In the genomic region with DNA sequence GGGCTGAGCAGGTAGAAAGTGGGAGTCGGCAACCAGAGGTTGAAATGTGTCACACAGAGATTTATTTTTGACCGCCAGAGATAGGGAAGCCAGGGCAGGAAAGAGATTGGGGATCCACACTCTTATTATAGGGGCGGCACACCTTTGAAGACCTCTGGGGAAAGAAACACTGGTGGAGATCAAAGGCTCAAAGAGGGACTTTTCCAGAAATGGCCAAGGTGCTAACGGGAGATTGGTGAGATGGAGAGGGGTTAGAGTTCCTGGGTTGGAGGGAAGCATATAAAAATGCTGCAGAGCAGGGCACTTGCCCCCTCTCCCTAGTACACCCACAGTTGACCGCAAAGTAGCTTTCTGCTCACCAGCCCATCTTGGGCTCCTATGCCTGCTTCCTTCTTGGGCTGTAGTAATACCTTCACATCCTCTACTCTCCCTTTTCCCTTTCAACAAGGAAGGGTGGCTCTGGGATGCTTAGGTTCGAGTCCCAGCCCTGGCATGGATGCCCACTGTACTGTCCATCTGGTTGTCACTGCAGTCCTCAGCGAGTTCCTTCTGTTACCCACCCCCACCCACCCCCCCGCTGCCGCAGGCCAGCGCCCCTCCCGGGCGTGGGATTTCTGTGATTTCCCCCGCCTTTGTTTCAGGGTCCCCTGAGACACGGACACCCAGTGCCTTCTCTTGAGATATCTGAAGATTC, we compare ENCODE assay signal across 9 mouse cellular contexts. TPM values are rescaled to one million over a fixed set of nuclear protein-coding genes. Genes with fewer than 3 reads are reported as not detected.
A peak's percentile ranks its signal among the peaks of the same experiment; 100 is the strongest.
DNase-seq lines count a peak whose midpoint lies in the region; ATAC-seq and TF ChIP-seq lines count a peak whose summit lies in the region.
"Had no signal": no experiment of that assay in that cellular context is flagged by ENCODE, and none has a peak within 500 bp of the region (broad histone marks: within the 10 kb centered on the region; RNA-seq: fewer than 3 reads in every experiment).

No protein-coding gene starts in this region.

- no peaks in the 10 kb centered on the region for H3K36me3 ChIP-seq in neural tube, embryonic 11.5 days (ENCODE audit: control insufficient read depth, insufficient read depth, low read length)
- H3K36me3 ChIP-seq in liver, embryonic 11.5 days (ENCODE audit: control insufficient read depth, insufficient read depth, low read length) = no peaks in the 10 kb centered on the region
- no peaks in the 10 kb centered on the region for H3K36me3 ChIP-seq in stomach, postnatal 0 days (ENCODE audit: control insufficient read depth, insufficient read depth, low read length)

- no peak overlapping the region for H3K27ac ChIP-seq in cerebellum, adult 2 months (ENCODE audit: insufficient read depth, low read length)
- H3K27ac ChIP-seq in neural tube, embryonic 11.5 days (ENCODE audit: low read depth, low read length) = 0 out of 2 replicates have a peak overlapping the region, but pooled peaks have one; percentile 68
- H3K27ac ChIP-seq in liver, embryonic 11.5 days (ENCODE audit: low read depth, low read length) = no peak overlapping the region
- no peak overlapping the region; the same call in 1 of the 2 replicates for H3K27ac ChIP-seq in stomach, postnatal 0 days (replicated peaks)

- TF ChIP-seq EP300 in stomach, postnatal 0 days (optimal IDR thresholded peaks at IDR 0.05) = no peak

- TF ChIP-seq CTCF in cerebellum, adult 2 months (IDR thresholded peaks at IDR 0.05; ENCODE audit: borderline replicate concordance, insufficient read depth, low read depth, low read length) = no peak
- TF ChIP-seq CTCF in stomach, postnatal 0 days (IDR thresholded peaks at IDR 0.05; ENCODE audit: low read depth) = no peak

- peak overlapping the region; percentile 78 for H3K4me3 ChIP-seq in cerebellum, adult 2 months (replicated peaks; ENCODE audit: insufficient read depth, low read depth, low read length)
- H3K4me3 ChIP-seq in neural tube, embryonic 11.5 days (ENCODE audit: low read depth, low read length) = peak overlapping the region; percentile 74
- peak overlapping the region; percentile 67 for H3K4me3 ChIP-seq in liver, embryonic 11.5 days (ENCODE audit: low read depth, low read length)
- peak overlapping the region; percentile 73 for H3K4me3 ChIP-seq in stomach, postnatal 0 days (ENCODE audit: low read depth, low read length)

- peak overlapping the region; percentile 86 for H3K9ac ChIP-seq in neural tube, embryonic 11.5 days (ENCODE audit: low read length)
- peak overlapping the region; percentile 67 for H3K9ac ChIP-seq in liver, embryonic 11.5 days (ENCODE audit: low read depth, low read length)
- peak overlapping the region; percentile 84 for H3K9ac ChIP-seq in stomach, postnatal 0 days (ENCODE audit: low read length)

- H3K4me1 ChIP-seq in cerebellum, adult 2 months (ENCODE audit: control insufficient read depth, insufficient read depth, low read length) = no peaks in the 10 kb centered on the region; the same call in 1 of the 2 replicates
- H3K4me1 ChIP-seq in neural tube, embryonic 11.5 days (ENCODE audit: control insufficient read depth, insufficient read depth, low read length) = peaks cover 5% of the 10 kb centered on the region; the same call in 1 of the 2 replicates
- no peaks in the 10 kb centered on the region; the same call in none of the 2 replicates for H3K4me1 ChIP-seq in liver, embryonic 11.5 days (replicated peaks; ENCODE audit: control insufficient read depth, insufficient read depth, low read length)
- peaks cover 2% of the 10 kb centered on the region; the same call in 1 of the 2 replicates for H3K4me1 ChIP-seq in stomach, postnatal 0 days (replicated peaks; ENCODE audit: control insufficient read depth, insufficient read depth)

- peak; percentile 13 for ATAC-seq in neural tube, embryonic 11.5 days (ENCODE audit: insufficient read depth, low FRiP score, low TSS enrichment)
- ATAC-seq in liver, embryonic 11.5 days (replicated peaks; ENCODE audit: low FRiP score) = 0 out of 2 replicates have a peak, but pooled peaks have one; percentile 20
- ATAC-seq in stomach, postnatal 0 days (ENCODE audit: low FRiP score, low TSS enrichment) = peak; percentile 6; the same call in 1 of the 2 replicates

- H3K4me2 ChIP-seq in neural tube, embryonic 11.5 days (ENCODE audit: low read depth) = peak overlapping the region; percentile 80
- H3K4me2 ChIP-seq in liver, embryonic 11.5 days = peak overlapping the region; percentile 84
- H3K4me2 ChIP-seq in stomach, postnatal 0 days (replicated peaks; ENCODE audit: low read depth) = peak overlapping the region; percentile 74

- no peak for DNase-seq in cerebellum, adult 2 months
- DNase-seq in cerebellum, adult 8-10 months = no peak
- DNase-seq in neural tube, embryonic 11.5 days (ENCODE audit: low spot score) = no peak
- DNase-seq in neural tube, embryonic 10.5 days (ENCODE audit: extremely low spot score, low spot score) = no peak
- DNase-seq in liver, embryonic 11.5 days (ENCODE audit: low spot score) = no peak
- DNase-seq in stomach, postnatal 0 days (ENCODE audit: low spot score) = no peak
- no peak for DNase-seq in urinary bladder, postnatal 25 days (ENCODE audit: low spot score)
- DNase-seq in B cell, adult 2 months = no peak
- DNase-seq: kidney, adult 11 months had no signal

- 35% methylated on average over 14 of the region's 14 CpGs for WGBS in cerebellum, adult 2 months
- WGBS in neural tube, embryonic 11.5 days = 32% methylated on average over 13 of the region's 14 CpGs
- WGBS in liver, embryonic 11.5 days = 24% methylated on average over 14 of the region's 14 CpGs
- WGBS in stomach, postnatal 0 days = 31% methylated on average over 14 of the region's 14 CpGs

- no peak for TF ChIP-seq POLR2A in cerebellum, adult 2 months (IDR thresholded peaks at IDR 0.05; ENCODE audit: borderline replicate concordance, insufficient read depth, low read length)

- no peaks in the 10 kb centered on the region for H3K27me3 ChIP-seq in cerebellum, adult 2 months (ENCODE audit: control insufficient read depth, insufficient read depth, low read length)
- H3K27me3 ChIP-seq in neural tube, embryonic 11.5 days (ENCODE audit: control insufficient read depth, insufficient read depth, low read length) = no peaks in the 10 kb centered on the region
- H3K27me3 ChIP-seq in liver, embryonic 11.5 days (replicated peaks; ENCODE audit: control insufficient read depth, insufficient read depth, low read length) = peaks cover 11% of the 10 kb centered on the region; the same call in 1 of the 2 replicates
- H3K27me3 ChIP-seq in stomach, postnatal 0 days (ENCODE audit: control insufficient read depth, insufficient read depth, low read length) = no peaks in the 10 kb centered on the region

- H3K9me3 ChIP-seq in neural tube, embryonic 11.5 days (ENCODE audit: control insufficient read depth, low read length) = no peaks in the 10 kb centered on the region
- no peaks in the 10 kb centered on the region for H3K9me3 ChIP-seq in liver, embryonic 11.5 days (ENCODE audit: control insufficient read depth, low read length)
- no peaks in the 10 kb centered on the region for H3K9me3 ChIP-seq in stomach, postnatal 0 days (ENCODE audit: control insufficient read depth, low read length)

RNA-seq across cellular contexts. Expression of a gene that starts 0.4 kb away (rescaled TPM):
- polyA plus RNA-seq in cerebellum, adult 2 months (2012; rRNA removed) = 26.9 and 35.2 TPM in 2 replicates
- polyA plus RNA-seq in neural tube, embryonic 11.5 days (2014; fragmentation: Nextera tagmentation; extraction: Ambion mirVana) = 204 and 214 TPM in 2 replicates
- polyA plus RNA-seq in liver, embryonic 11.5 days (2014; fragmentation: Nextera tagmentation; extraction: Ambion mirVana) = 107 and 118 TPM in 2 replicates
- polyA plus RNA-seq in stomach, postnatal 0 days (2015; fragmentation: Nextera tagmentation; extraction: Ambion mirVana) = 238 and 254 TPM in 2 replicates
